Mouse (Mus musculus): ENCODE measurements around the gene Tmem185b.

Gene Tmem185b

GRCm38 (mm10) chr1:119503181-119503580 is 22.8 kb upstream of the Tmem185b start:
- no peak for DNase-seq (ENCODE audit: low spot score in 2 of 2)

GRCm38 (mm10) chr1:119503808-119504207 is 22.2 kb upstream of the Tmem185b start:
- no peak for DNase-seq (ENCODE audit: low spot score in 2 of 2)

GRCm38 (mm10) chr1:119504260-119505062 is 21.5 kb upstream of the Tmem185b start, which contains the start of gene Ralb:
TSS of gene Ralb (minus strand) at chr1:119504794.
- peak; percentile 89 to 91 for DNase-seq (ENCODE audit: low spot score in 2 of 2)

GRCm38 (mm10) chr1:119505951-119506350 is 20.0 kb upstream of the Tmem185b start:
- no peak for DNase-seq (ENCODE audit: low spot score in 2 of 2)

- DNase-seq (ENCODE audit: low spot score in 2 of 2) = no peak
Measured at GRCm38 (mm10) chr1:119508548-119508947, 17.4 kb upstream of the Tmem185b start.

- no peak for DNase-seq (ENCODE audit: low spot score in 2 of 2)
Measured at GRCm38 (mm10) chr1:119509474-119509873, 16.5 kb upstream of the Tmem185b start.

GRCm38 (mm10) chr1:119510409-119510808 is 15.6 kb upstream of the Tmem185b start:
- DNase-seq (ENCODE audit: low spot score in 2 of 2) = no peak

GRCm38 (mm10) chr1:119510857-119511256 is 15.1 kb upstream of the Tmem185b start:
- no peak for DNase-seq (ENCODE audit: low spot score in 2 of 2)

GRCm38 (mm10) chr1:119518060-119518459 is 7.9 kb upstream of the Tmem185b start:
- no peak for DNase-seq (ENCODE audit: low spot score in 2 of 2)

GRCm38 (mm10) chr1:119518786-119519185 is 7.2 kb upstream of the Tmem185b start:
- no peak for DNase-seq (ENCODE audit: low spot score in 2 of 2)

- no peak for DNase-seq (ENCODE audit: low spot score in 2 of 2)
Measured at GRCm38 (mm10) chr1:119519286-119519685, 6.7 kb upstream of the Tmem185b start.

- no peak for DNase-seq (ENCODE audit: low spot score in 2 of 2)
Measured at GRCm38 (mm10) chr1:119521029-119521428, 4.9 kb upstream of the Tmem185b start.

- DNase-seq (ENCODE audit: low spot score in 2 of 2) = no peak
Measured at GRCm38 (mm10) chr1:119521681-119522080, 4.3 kb upstream of the Tmem185b start.

GRCm38 (mm10) chr1:119522726-119523125 is 3.2 kb upstream of the Tmem185b start:
- DNase-seq (ENCODE audit: low spot score in 2 of 2) = no peak

GRCm38 (mm10) chr1:119523369-119523768 is 2.6 kb upstream of the Tmem185b start:
- no peak for DNase-seq (ENCODE audit: low spot score in 2 of 2)

GRCm38 (mm10) chr1:119523826-119524225 is 2.1 kb upstream of the Tmem185b start:
- DNase-seq (ENCODE audit: low spot score in 2 of 2) = no peak

GRCm38 (mm10) chr1:119525004-119525444 is 936 bp upstream of the Tmem185b start:
- no peak for DNase-seq (ENCODE audit: low spot score in 2 of 2)

- DNase-seq (ENCODE audit: low spot score in 2 of 2) = no peak
Measured at GRCm38 (mm10) chr1:119530941-119531340, 5.0 kb downstream of the Tmem185b start.

- DNase-seq (ENCODE audit: low spot score in 2 of 2) = no peak
Measured at GRCm38 (mm10) chr1:119532165-119532564, 6.2 kb downstream of the Tmem185b start.

GRCm38 (mm10) chr1:119533093-119533805 is 7.3 kb downstream of the Tmem185b start:
- DNase-seq (ENCODE audit: low spot score in 2 of 2) = no peak

- no peak for DNase-seq (ENCODE audit: low spot score in 2 of 2)
Measured at GRCm38 (mm10) chr1:119534341-119534740, 8.4 kb downstream of the Tmem185b start.

- DNase-seq (ENCODE audit: low spot score in 2 of 2) = no peak
Measured at GRCm38 (mm10) chr1:119536122-119536521, 10.2 kb downstream of the Tmem185b start.

- DNase-seq (ENCODE audit: low spot score in 2 of 2) = no peak
Measured at GRCm38 (mm10) chr1:119537651-119538050, 11.7 kb downstream of the Tmem185b start.
